Mouse (Mus musculus): ENCODE measurements at regions not wholly inside any gene's neighbourhood (a gene's known extent, or its start where the extent isn't known, plus 50 kb on each side); places are given as distances from the start of the nearest gene placed in this dataset.

GRCm38 (mm10) chr3:38545501-38545896 is 60.9 kb upstream of the Ankrd50 start:
- TF ChIP-seq POLR2A (IDR thresholded peaks at IDR 0.05; ENCODE audit: extremely low read depth, insufficient read depth, low read length) (no peak), CTCF (IDR thresholded peaks at IDR 0.05; ENCODE audit: low read depth, low read length) (no peak)

Measured in liver, adult 2 months (tissue).